Mouse (Mus musculus) erythroblast, adult 5-6 weeks (primary cell): ENCODE measurements around the gene Dstn. TPM values are rescaled to one million over a fixed set of nuclear protein-coding genes. Genes with fewer than 3 reads are reported as not detected.

Source experiments
- ATAC-seq: replicated peaks from 2 replicates; pipeline ENCODE4 v1.8.0; 2016; ENCODE audit warnings: moderate number of reproducible peaks, mild to moderate bottlenecking, moderate TSS enrichment, inconsistent platforms; ENCODE audit not compliant: poor library complexity, low FRiP score, severe bottlenecking
- total RNA-seq, 2 experiments: library from RNA; stranded (forward) in 1 of 2; stranded (reverse) in 1 of 2; fragments of 150-400 nt in 1 of 2; fragments of 200-764, 138-1000 nt in 1 of 2; gene quantifications; 2 replicates each; pipeline versions ENCODE4 v1.2.3 to v1.2.4; 2015 to 2017; ENCODE audit warnings: low replicate concordance in 2 of 2

Dstn gene
- total RNA-seq, 2 experiments from 2014 or later = 153 to 176 TPM

GRCm38 (mm10) chr2:143991964-143992672 lies 77.0 kb downstream of the Dstn start:
- no peak for ATAC-seq

Other genes starting within 250 kb of the Dstn start
- gene Bfsp1, start 52.1 kb upstream of the Dstn start, total RNA-seq (2015; ENCODE audit: low replicate concordance) = not detected in 2 replicates
- 0.68 TPM in 1 of 2 replicates, not detected in the other for gene Bfsp1, start 52.1 kb upstream of the Dstn start, total RNA-seq (2017; ENCODE audit: low replicate concordance)
- gene Rrbp1, start 95.9 kb downstream of the Dstn start, total RNA-seq (2015; ENCODE audit: low replicate concordance) = 45.4 and 54.6 TPM in 2 replicates
- 30.5 and 41.1 TPM in 2 replicates for gene Rrbp1, start 95.9 kb downstream of the Dstn start, total RNA-seq (2017; ENCODE audit: low replicate concordance)
- gene Banf2, start 117.7 kb downstream of the Dstn start, total RNA-seq (2015; ENCODE audit: low replicate concordance) = not detected in 2 replicates
- gene Banf2, start 117.7 kb downstream of the Dstn start, total RNA-seq (2017; ENCODE audit: low replicate concordance) = not detected in 2 replicates